Mouse (Mus musculus) heart, postnatal 0 days (tissue): ENCODE results near the gene Rab4a. TPM values are rescaled to one million over a fixed set of nuclear protein-coding genes. Genes with fewer than 3 reads are reported as not detected.
A peak's percentile ranks its signal among the peaks of the same experiment; 100 is the strongest.

Experiments used
- ATAC-seq: fragments of 200-750 bp; cut with Nextera tagmentation; 2 replicates; pipeline ENCODE4 v1.8.0; 2017; ENCODE audit warnings: low read depth, moderate number of reproducible peaks, moderate library complexity; ENCODE audit not compliant: insufficient read depth
- DNase-seq: peaks from one replicate; pipeline ENCODE4 v3.0.0-alpha.2; 2016; ENCODE audit warnings: low spot score
- H3K27ac ChIP-seq: fragments of 300-500 bp; sonication (generic); 2 replicates; pipeline ENCODE4 v1.5.1; 2014; ENCODE audit warnings: low read depth, mild to moderate bottlenecking
- H3K27me3 ChIP-seq: fragments of 300-500 bp; sonication (generic); 2 replicates; pipeline ENCODE4 v1.6.1; 2014; ENCODE audit warnings: low read length, mixed read lengths; ENCODE audit not compliant: control insufficient read depth, insufficient read depth
- H3K36me3 ChIP-seq: fragments of 300-500 bp; sonication (generic); replicated peaks from 2 replicates; pipeline ENCODE4 v1.6.1; 2014; ENCODE audit warnings: low read length, mixed read lengths; ENCODE audit not compliant: control insufficient read depth, insufficient read depth
- H3K4me1 ChIP-seq: fragments of 300-500 bp; sonication (generic); 2 replicates; pipeline ENCODE4 v1.6.1; 2014; ENCODE audit warnings: antibody characterized with exemption; ENCODE audit not compliant: control insufficient read depth, insufficient read depth
- H3K4me2 ChIP-seq: fragments of 300-500 bp; sonication (generic); 2 replicates; pipeline ENCODE4 v1.6.1; 2014; ENCODE audit warnings: low read depth, mild to moderate bottlenecking, low read length, moderate library complexity
- H3K4me3 ChIP-seq: fragments of 300-500 bp; sonication (generic); 2 replicates; pipeline ENCODE4 v1.5.1; 2014; ENCODE audit warnings: low read depth, low read length
- H3K9ac ChIP-seq: fragments of 300-500 bp; sonication (generic); replicated peaks from 2 replicates; pipeline ENCODE4 v1.6.1; 2014; ENCODE audit warnings: low read depth, low read length, mixed read lengths
- H3K9me3 ChIP-seq: fragments of 300-500 bp; sonication (generic); replicated peaks from 2 replicates; pipeline ENCODE4 v1.6.1; 2016; ENCODE audit warnings: low read length; ENCODE audit not compliant: control insufficient read depth
- CTCF ChIP-seq: IDR thresholded peaks from 2 replicates; pipeline ENCODE4 v1.5.1; 2016; ENCODE audit warnings: antibody characterized with exemption, control low read depth, low read depth
- EP300 ChIP-seq: IDR thresholded peaks from 2 replicates; pipeline ENCODE4 v1.6.1; 2016; ENCODE audit warnings: antibody characterized with exemption, low read depth
- WGBS: fragments of 180-500 bp; shearing (Covaris S2); extraction: QIAGEN DNeasy Blood & Tissue Kit; methylation state at CpG from one replicate; pipeline ENCODE4 v1.1.7; 2014; 5-methylcytosine and 5-hydroxymethylcytosine counted together
- polyA plus RNA-seq: library from polyadenylated mRNA; unstranded; fragments of >200 nt; fragmentation: Nextera tagmentation; extraction: Ambion mirVana; gene quantifications from 2 replicates; pipeline ENCODE4 v1.2.1, GENCODE M21; 2015
- total RNA-seq: library from RNA; depleted of rRNA; stranded (reverse); fragments of >200 nt; gene quantifications from 2 replicates; pipeline ENCODE4 v1.2.3, GENCODE M21; 2014; ENCODE audit warnings: low replicate concordance

The Rab4a gene
- total and polyA plus RNA-seq, 2 experiments from 2014 or later, result 13.7 to 30.1 TPM

DNA sequence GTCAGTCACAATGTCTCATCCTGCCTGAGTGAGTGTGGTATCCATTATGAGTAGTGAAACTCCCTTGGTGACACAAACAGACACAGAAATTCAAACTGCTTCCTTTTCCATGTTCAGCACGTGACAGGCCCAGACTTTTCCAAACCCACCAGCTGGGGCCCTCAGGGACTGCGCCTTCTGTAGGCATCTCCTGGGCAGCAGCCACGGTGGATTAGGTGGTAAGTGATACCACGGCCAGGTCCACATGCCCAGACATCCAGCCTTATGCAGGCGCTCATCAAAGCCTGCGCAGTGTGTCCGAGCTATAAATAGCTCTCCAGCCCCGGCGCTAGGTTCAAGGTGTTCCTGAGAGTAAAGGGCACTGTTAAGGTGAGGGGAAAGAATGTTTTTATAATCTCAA, 66.3 kb downstream of the Rab4a start:
- H3K4me2 ChIP-seq, result no peak overlapping the region
- DNase-seq, result peak; percentile 20
- ATAC-seq, result peak; percentile 58; the same call in 1 of the 2 replicates
- TF ChIP-seq EP300 (no peak), CTCF (no peak)
- no peak overlapping the region for H3K9ac ChIP-seq
- no peaks in the 10 kb centered on the region for H3K4me1 ChIP-seq
- no peaks in the 10 kb centered on the region for H3K36me3 ChIP-seq
- no peak overlapping the region for H3K27ac ChIP-seq
- H3K9me3 ChIP-seq, result no peaks in the 10 kb centered on the region
- 34% methylated on average over 9 of the region's 9 CpGs for WGBS
- H3K27me3 ChIP-seq, result no peaks in the 10 kb centered on the region
- H3K4me3 ChIP-seq, result no peak overlapping the region

- Histone ChIP-seq H3K36me3 (no peaks in the 10 kb centered on the region), H3K27me3 (no peaks in the 10 kb centered on the region), H3K9me3 (no peaks in the 10 kb centered on the region), H3K4me1 (no peaks in the 10 kb centered on the region), H3K9ac (no peak overlapping the region), H3K4me3 (no peak overlapping the region), H3K4me2 (no peak overlapping the region), H3K27ac (no peak overlapping the region)
- no peak for TF ChIP-seq CTCF
- TF ChIP-seq EP300, result no peak
- ATAC-seq (peak; percentile 30; the same call in 1 of the 2 replicates), DNase-seq (no peak)
- 39% methylated on average over 6 of the region's 6 CpGs for WGBS
Measured at GRCm38 (mm10) chr8:123873364-123873763, 67.6 kb downstream of the Rab4a start.

DNA sequence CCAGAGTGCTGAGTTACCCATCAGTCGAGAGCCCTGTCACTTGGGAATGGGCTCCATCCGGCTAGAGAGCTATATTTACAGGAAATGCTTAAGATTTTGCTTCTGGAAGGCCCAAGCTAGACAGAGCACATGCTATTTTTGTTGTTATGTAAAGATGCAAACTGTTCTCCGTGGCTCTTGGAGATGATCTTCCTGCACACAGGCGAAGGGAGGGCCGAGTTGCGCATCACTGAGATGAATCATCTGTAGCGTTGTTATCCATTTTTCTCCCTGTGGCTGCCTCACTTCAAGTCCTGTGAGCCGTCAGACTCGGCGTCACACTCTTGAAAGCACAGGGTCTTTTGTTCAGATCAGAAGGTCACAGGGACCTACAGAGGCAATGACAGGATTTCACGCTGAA, 68.5 kb downstream of the Rab4a start:
- WGBS, result 51% methylated on average over 11 of the region's 11 CpGs
- Histone ChIP-seq H3K4me2 (no peak overlapping the region), H3K4me1 (no peaks in the 10 kb centered on the region), H3K36me3 (no peaks in the 10 kb centered on the region), H3K9ac (no peak overlapping the region), H3K27me3 (no peaks in the 10 kb centered on the region), H3K9me3 (no peaks in the 10 kb centered on the region), H3K27ac (no peak overlapping the region), H3K4me3 (no peak overlapping the region)
- TF ChIP-seq EP300 (no peak), CTCF (no peak)
- DNase-seq (no peak), ATAC-seq (no peak)

GRCm38 (mm10) chr8:123877865-123878264, 72.1 kb downstream of the Rab4a start:
- Histone ChIP-seq H3K27me3 (no peaks in the 10 kb centered on the region), H3K27ac (no peak overlapping the region), H3K36me3 (no peaks in the 10 kb centered on the region), H3K9ac (no peak overlapping the region), H3K4me1 (no peaks in the 10 kb centered on the region), H3K9me3 (no peaks in the 10 kb centered on the region), H3K4me2 (no peak overlapping the region), H3K4me3 (no peak overlapping the region)
- 54% methylated on average over 2 of the region's 2 CpGs for WGBS
- ATAC-seq (no peak), DNase-seq (no peak)
- TF ChIP-seq CTCF (no peak), EP300 (no peak)

GRCm38 (mm10) chr8:123880271-123880670, 74.5 kb downstream of the Rab4a start:
- H3K9me3 ChIP-seq, result no peaks in the 10 kb centered on the region
- no peak overlapping the region for H3K4me3 ChIP-seq
- H3K27me3 ChIP-seq, result no peaks in the 10 kb centered on the region
- ATAC-seq (no peak), DNase-seq (no peak)
- WGBS, result 58% methylated on average over 10 of the region's 10 CpGs
- no peaks in the 10 kb centered on the region for H3K36me3 ChIP-seq
- H3K27ac ChIP-seq, result no peak overlapping the region
- no peak overlapping the region for H3K4me2 ChIP-seq
- peaks cover 7% of the 10 kb centered on the region; the same call in 1 of the 2 replicates for H3K4me1 ChIP-seq
- TF ChIP-seq EP300 (no peak), CTCF (no peak)
- H3K9ac ChIP-seq, result no peak overlapping the region

DNA sequence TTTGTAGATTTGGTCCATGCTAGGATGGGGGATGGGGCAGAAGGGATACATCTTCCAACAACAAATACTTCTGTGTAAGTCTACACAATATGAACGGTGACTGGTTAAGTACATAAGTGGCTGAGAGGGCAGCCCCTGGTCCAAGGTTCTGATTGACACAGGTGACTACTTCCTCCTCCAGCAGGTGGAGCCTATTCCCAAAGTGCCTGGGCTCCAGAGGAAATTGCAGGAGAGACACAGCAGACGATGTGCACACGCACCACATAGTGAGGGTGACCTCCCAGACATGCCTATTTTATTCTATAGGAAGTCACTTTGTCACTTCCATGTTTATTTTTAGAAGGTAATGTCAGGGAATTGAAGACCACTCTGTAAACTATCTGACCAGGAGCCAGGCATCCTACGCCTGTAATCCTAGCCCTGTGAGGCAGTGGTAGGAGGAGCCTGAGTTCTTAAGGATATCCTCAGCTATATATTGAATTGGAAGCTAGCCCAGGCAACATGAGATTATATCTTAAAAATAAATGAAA, 75.1 kb downstream of the Rab4a start:
- 20% methylated on average over 4 of the region's 4 CpGs for WGBS
- Histone ChIP-seq H3K4me3 (no peak overlapping the region), H3K9me3 (no peaks in the 10 kb centered on the region), H3K4me2 (no peak overlapping the region), H3K36me3 (no peaks in the 10 kb centered on the region), H3K27me3 (no peaks in the 10 kb centered on the region), H3K4me1 (peaks cover 7% of the 10 kb centered on the region; the same call in 1 of the 2 replicates), H3K27ac (no peak overlapping the region), H3K9ac (no peak overlapping the region)
- no peak for DNase-seq
- TF ChIP-seq EP300 (no peak), CTCF (no peak)
- ATAC-seq, result no peak
